26 mouse cellular contexts compared by ENCODE assay signal in the genomic region with DNA sequence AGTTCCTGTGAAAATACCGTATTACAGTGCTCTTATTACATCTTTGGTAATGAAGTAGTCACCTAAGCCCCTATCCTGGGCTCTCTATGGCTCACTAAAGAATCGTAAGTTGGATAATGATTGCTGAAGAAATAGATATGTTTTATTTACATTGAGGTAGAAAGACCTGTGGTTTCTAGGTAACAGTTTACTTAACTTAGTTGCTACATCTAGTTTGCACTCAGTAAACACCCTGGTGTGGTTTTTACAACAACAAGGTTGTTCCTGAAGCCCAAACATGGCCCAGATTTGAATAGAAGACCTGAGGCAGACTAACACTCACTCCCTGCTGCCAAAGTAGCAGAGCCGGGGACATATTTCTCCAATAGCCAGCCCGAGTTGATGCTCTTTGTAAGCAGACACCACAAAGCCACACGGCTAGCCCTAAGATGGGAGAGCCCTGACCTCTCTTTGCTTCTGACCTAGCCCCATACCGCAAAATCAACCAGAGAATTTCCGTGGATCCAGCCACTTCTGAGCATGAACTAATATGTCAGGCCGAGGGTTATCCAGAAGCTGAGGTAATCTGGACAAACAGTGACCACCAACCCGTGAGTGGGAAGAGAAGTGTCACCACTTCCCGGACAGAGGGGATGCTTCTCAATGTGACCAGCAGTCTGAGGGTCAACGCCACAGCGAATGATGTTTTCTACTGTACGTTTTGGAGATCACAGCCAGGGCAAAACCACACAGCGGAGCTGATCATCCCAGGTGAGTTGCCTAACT. TPM values are rescaled to one million over a fixed set of nuclear protein-coding genes. Genes with fewer than 3 reads are reported as not detected.
A peak's percentile ranks its signal among the peaks of the same experiment; 100 is the strongest.
DNase-seq lines count a peak whose midpoint lies in the region; ATAC-seq and TF ChIP-seq lines count a peak whose summit lies in the region.
"Had no signal": no experiment of that assay in that cellular context is flagged by ENCODE, and none has a peak within 500 bp of the region (broad histone marks: within the 10 kb centered on the region; RNA-seq: fewer than 3 reads in every experiment).

No protein-coding gene starts in this region.

- no peak overlapping the region for H3K4me3 ChIP-seq in heart, embryonic 10.5 days
- no peak overlapping the region for H3K4me3 ChIP-seq in liver, embryonic 16.5 days (ENCODE audit: low read depth, low read length)
- H3K4me3 ChIP-seq in liver, embryonic 12.5 days, result no peak overlapping the region
- peak overlapping the region in 1 of 3 experiments; percentile 11 for H3K4me3 ChIP-seq in CH12.LX (replicated peaks in 1 of 3; ENCODE audit: low read depth in 2 of 3, low read length in 2 of 3, poor library complexity in 1 of 3)
- H3K4me3 ChIP-seq: embryonic facial prominence, embryonic 10.5 days; embryonic facial prominence, embryonic 12.5 days; forebrain, embryonic 13.5 days; forebrain, embryonic 15.5 days had no signal

- H3K9ac ChIP-seq in liver, embryonic 16.5 days (ENCODE audit: low read depth, low read length), result no peak overlapping the region
- H3K9ac ChIP-seq in liver, embryonic 12.5 days, result no peak overlapping the region
- H3K9ac ChIP-seq in CH12.LX (ENCODE audit: insufficient read depth, low read depth), result no peak overlapping the region
- H3K9ac ChIP-seq: embryonic facial prominence, embryonic 12.5 days; forebrain, embryonic 13.5 days; forebrain, embryonic 15.5 days; forebrain, postnatal 0 days had no signal

- dilution Hi-C loops in CH12.LX (cut with MboI; ENCODE audit: extremely low pct_ligation_motif_present, extremely low pct_unique_long_range_greater_than_20kb, low sequenced_read_pairs), result no loop called here

- peak; percentile 68 for DNase-seq in heart, embryonic 10.5 days (ENCODE audit: low spot score)
- DNase-seq in heart, postnatal 10 days, result no peak
- DNase-seq in CH12.LX (ENCODE audit: extremely low read depth), result no peak
- no peak for DNase-seq in thymus, postnatal 14 days
- DNase-seq: adrenal gland, adult 2 months; adrenal gland, postnatal 10 days; adrenal gland, postnatal 25 days; B cell, adult 2 months; cerebellum, adult 11-12 months; cerebellum, adult 2 months; cerebellum, adult 9-10 months; cerebellum, postnatal 10 days; cerebellum, postnatal 25 days; forebrain, postnatal 0 days had no signal

- in situ Hi-C loops in CH12.LX (cut with MboI; ENCODE audit: low pct_ligation_motif_present, low pct_unique_long_range_greater_than_20kb, low sequenced_read_pairs), result no loop called here

- H3K27me3 ChIP-seq in heart, embryonic 10.5 days (ENCODE audit: insufficient read depth, poor library complexity, severe bottlenecking), result no peaks in the 10 kb centered on the region
- no peaks in the 10 kb centered on the region for H3K27me3 ChIP-seq in liver, embryonic 16.5 days (ENCODE audit: control insufficient read depth, insufficient read depth, low read depth, low read length)
- no peaks in the 10 kb centered on the region for H3K27me3 ChIP-seq in liver, embryonic 12.5 days (replicated peaks)
- H3K27me3 ChIP-seq in CH12.LX (replicated peaks), result no peaks in the 10 kb centered on the region
- H3K27me3 ChIP-seq: embryonic facial prominence, embryonic 12.5 days; forebrain, embryonic 13.5 days; forebrain, embryonic 15.5 days had no signal

- TF ChIP-seq CTCF in CH12.LX (conservative IDR thresholded peaks at IDR 0.05 in 1 of 2, IDR thresholded peaks at IDR 0.05 in 1 of 2; ENCODE audit: low read depth in 2 of 2, low read length in 2 of 2), result no peak

- TF ChIP-seq RAD21 in CH12.LX (IDR thresholded peaks at IDR 0.05; ENCODE audit: low read depth, low read length), result no peak

- H3K9me3 ChIP-seq in heart, embryonic 10.5 days, result no peaks in the 10 kb centered on the region
- H3K9me3 ChIP-seq in liver, embryonic 16.5 days (replicated peaks; ENCODE audit: control insufficient read depth, low read length), result no peaks in the 10 kb centered on the region
- no peaks in the 10 kb centered on the region for H3K9me3 ChIP-seq in liver, embryonic 12.5 days (replicated peaks)
- no peaks in the 10 kb centered on the region for H3K9me3 ChIP-seq in CH12.LX (replicated peaks; ENCODE audit: low read length)
- H3K9me3 ChIP-seq: embryonic facial prominence, embryonic 10.5 days; embryonic facial prominence, embryonic 12.5 days; forebrain, embryonic 13.5 days; forebrain, embryonic 15.5 days had no signal

- TF ChIP-seq EP300 in CH12.LX (IDR thresholded peaks at IDR 0.05; ENCODE audit: low read length), result no peak

- H3K4me2 ChIP-seq in liver, embryonic 16.5 days (ENCODE audit: low read depth, low read length), result no peak overlapping the region
- H3K4me2 ChIP-seq in liver, embryonic 12.5 days, result no peak overlapping the region
- peak overlapping the region; percentile 26 for H3K4me2 ChIP-seq in CH12.LX (ENCODE audit: insufficient read depth, low read depth, poor library complexity, severe bottlenecking)
- H3K4me2 ChIP-seq: embryonic facial prominence, embryonic 12.5 days; forebrain, embryonic 13.5 days; forebrain, embryonic 15.5 days had no signal

- 83% methylated on average over 14 of the region's 14 CpGs for WGBS in heart, embryonic 10.5 days
- WGBS in liver, embryonic 16.5 days (ENCODE audit: insufficient replicate concordance), result 65% methylated on average over 14 of the region's 14 CpGs
- WGBS in liver, embryonic 12.5 days (ENCODE audit: insufficient replicate concordance), result 80% methylated on average over 14 of the region's 14 CpGs

- peaks cover 5% of the 10 kb centered on the region for H3K79me2 ChIP-seq in CH12.LX (replicated peaks; ENCODE audit: control insufficient read depth, extremely low read depth, insufficient read depth, poor library complexity, severe bottlenecking)

- TF ChIP-seq POLR2A in CH12.LX (IDR thresholded peaks at IDR 0.05; ENCODE audit: low read depth, low read length), result no peak

- no peaks in the 10 kb centered on the region for H3K4me1 ChIP-seq in heart, embryonic 10.5 days
- H3K4me1 ChIP-seq in liver, embryonic 16.5 days (ENCODE audit: control insufficient read depth, low read depth, low read length), result no peaks in the 10 kb centered on the region; the same call in 1 of the 2 replicates
- peaks cover 9% of the 10 kb centered on the region; the same call in 1 of the 2 replicates for H3K4me1 ChIP-seq in liver, embryonic 12.5 days
- peaks cover 31 to 86% of the 10 kb centered on the region in 2 experiments for H3K4me1 ChIP-seq in CH12.LX (ENCODE audit: control insufficient read depth in 1 of 2, insufficient read depth in 2 of 2)
- H3K4me1 ChIP-seq: embryonic facial prominence, embryonic 10.5 days; embryonic facial prominence, embryonic 12.5 days; forebrain, embryonic 13.5 days; forebrain, embryonic 15.5 days had no signal

- no peaks in the 10 kb centered on the region for H3K36me3 ChIP-seq in heart, embryonic 10.5 days
- H3K36me3 ChIP-seq in liver, embryonic 16.5 days (ENCODE audit: control insufficient read depth, insufficient read depth), result no peaks in the 10 kb centered on the region
- H3K36me3 ChIP-seq in liver, embryonic 12.5 days, result peaks cover 3% of the 10 kb centered on the region; the same call in 1 of the 2 replicates
- H3K36me3 ChIP-seq in CH12.LX (replicated peaks in 1 of 2; ENCODE audit: control insufficient read depth in 1 of 2, insufficient read depth in 1 of 2, low read length in 1 of 2), result peaks cover 36 to 78% of the 10 kb centered on the region in 2 experiments
- H3K36me3 ChIP-seq: embryonic facial prominence, embryonic 10.5 days; embryonic facial prominence, embryonic 12.5 days; forebrain, embryonic 15.5 days had no signal

- no peak overlapping the region for H3K27ac ChIP-seq in heart, embryonic 10.5 days
- peak overlapping the region; percentile 60 for H3K27ac ChIP-seq in liver, embryonic 16.5 days (ENCODE audit: low read length)
- H3K27ac ChIP-seq in liver, embryonic 12.5 days, result no peak overlapping the region
- H3K27ac ChIP-seq in CH12.LX (ENCODE audit: insufficient read depth, low read depth), result peak overlapping the region; percentile 39; the same call in 1 of the 2 replicates
- H3K27ac ChIP-seq: embryonic facial prominence, embryonic 10.5 days; embryonic facial prominence, embryonic 12.5 days; forebrain, embryonic 13.5 days; forebrain, embryonic 15.5 days had no signal

- intact Hi-C loops in heart, postnatal 10 days (cut with DNase I), result no loop called here

- ATAC-seq in liver, embryonic 16.5 days (ENCODE audit: low read depth), result peak; percentile 63
- ATAC-seq in liver, embryonic 12.5 days, result no peak
- ATAC-seq: CD4-positive, CD25-positive, alpha-beta regulatory T cell, adult 4 months; forebrain, embryonic 13.5 days; forebrain, embryonic 15.5 days; forebrain, postnatal 0 days had no signal

RNA-seq across cellular contexts. Expression of gene Cd274, which starts 12.8 kb away (rescaled TPM):
- polyA plus RNA-seq in heart, embryonic 10.5 days (2016; fragmentation: Nextera tagmentation; extraction: Ambion mirVana), result 0.39 and 0.41 TPM in 2 replicates
- 1 to 10 TPM; 1.7 to 2.0 TPM for total RNA-seq in heart, postnatal 10 days (2021)
- polyA plus RNA-seq in liver, embryonic 16.5 days (2015; fragmentation: Nextera tagmentation; extraction: Ambion mirVana), result 0.96 and 1.0 TPM in 2 replicates
- polyA plus RNA-seq in liver, embryonic 12.5 days (2016; fragmentation: Nextera tagmentation; extraction: Ambion mirVana), result 0.35 and 0.69 TPM in 2 replicates
- 4.7 and 6.7 TPM in 2 replicates for total RNA-seq in CH12.LX (2012; rRNA removed)
- 7.4 and 8.6 TPM in 2 replicates for total RNA-seq in CH12.LX (2014; rRNA removed)
- polyA plus RNA-seq in CH12.LX (2012; ENCODE audit: insufficient read length, low read depth), result 14.7 and 15.9 TPM in 2 replicates

RNA-seq across cellular contexts. Expression of gene Plgrkt, which starts 12.8 kb away (rescaled TPM):
- 41.5 and 42.5 TPM in 2 replicates for polyA plus RNA-seq in heart, embryonic 10.5 days (2016; fragmentation: Nextera tagmentation; extraction: Ambion mirVana)
- total RNA-seq in heart, postnatal 10 days (2021), result 10 to 100 TPM; 27.9 to 38.6 TPM
- 33.9 and 34.2 TPM in 2 replicates for polyA plus RNA-seq in liver, embryonic 16.5 days (2015; fragmentation: Nextera tagmentation; extraction: Ambion mirVana)
- 37.7 and 40.8 TPM in 2 replicates for polyA plus RNA-seq in liver, embryonic 12.5 days (2016; fragmentation: Nextera tagmentation; extraction: Ambion mirVana)
- total RNA-seq in CH12.LX (2012; rRNA removed) (27.7 and 31.3 TPM in 2 replicates), CH12.LX (2014; rRNA removed) (27.9 and 33.0 TPM in 2 replicates)
- polyA plus RNA-seq in CH12.LX (2012; ENCODE audit: insufficient read length, low read depth), result 38.3 and 40.6 TPM in 2 replicates

RNA-seq across cellular contexts. Expression of gene Pdcd1lg2, which starts 30.7 kb away (rescaled TPM):
- polyA plus RNA-seq in heart, embryonic 10.5 days (2016; fragmentation: Nextera tagmentation; extraction: Ambion mirVana), result not detected in 2 replicates
- not detected for total RNA-seq in heart, postnatal 10 days (2021)
- 0.05 and 0.08 TPM in 2 replicates for polyA plus RNA-seq in liver, embryonic 16.5 days (2015; fragmentation: Nextera tagmentation; extraction: Ambion mirVana)
- 0.17 TPM in 1 of 2 replicates, not detected in the other for polyA plus RNA-seq in liver, embryonic 12.5 days (2016; fragmentation: Nextera tagmentation; extraction: Ambion mirVana)
- total RNA-seq in CH12.LX (2012; rRNA removed) (1.6 and 1.7 TPM in 2 replicates), CH12.LX (2014; rRNA removed) (1.4 and 2.4 TPM in 2 replicates)
- polyA plus RNA-seq in CH12.LX (2012; ENCODE audit: insufficient read length, low read depth), result 4.6 and 5.5 TPM in 2 replicates
- total RNA-seq: adrenal gland, adult 2 months; adrenal gland, postnatal 10 days; adrenal gland, postnatal 25 days; adrenal gland, postnatal 4 days; ES-E14 had no signal
- polyA plus RNA-seq: adrenal gland, adult 2 months; cerebellum, adult 2 months; cortical plate, adult 2 months; embryonic facial prominence, embryonic 10.5 days; embryonic facial prominence, embryonic 14.5 days; forebrain, embryonic 11.5 days; forebrain, embryonic 13.5 days; forebrain, embryonic 15.5 days; forebrain, postnatal 0 days had no signal

RNA-seq across cellular contexts. Expression of gene Rln1, which starts 45.6 kb away (rescaled TPM):
- polyA plus RNA-seq in heart, embryonic 10.5 days (2016; fragmentation: Nextera tagmentation; extraction: Ambion mirVana), result 0.38 TPM in 1 of 2 replicates, not detected in the other
- not detected for total RNA-seq in heart, postnatal 10 days (2021)
- not detected in 2 replicates for polyA plus RNA-seq in liver, embryonic 16.5 days (2015; fragmentation: Nextera tagmentation; extraction: Ambion mirVana)
- polyA plus RNA-seq in liver, embryonic 12.5 days (2016; fragmentation: Nextera tagmentation; extraction: Ambion mirVana), result 0.12 TPM in 1 of 2 replicates, not detected in the other
- not detected in 2 replicates for total RNA-seq in CH12.LX (2012; rRNA removed)
- not detected in 2 replicates for total RNA-seq in CH12.LX (2014; rRNA removed)
- not detected in 2 replicates for polyA plus RNA-seq in CH12.LX (2012; ENCODE audit: insufficient read length, low read depth)
- total RNA-seq: adrenal gland, adult 2 months; adrenal gland, postnatal 10 days; adrenal gland, postnatal 25 days; adrenal gland, postnatal 4 days had no signal
- polyA plus RNA-seq: adrenal gland, adult 2 months; CD4-positive, CD25-positive, alpha-beta regulatory T cell, adult 4 months had no signal

RNA-seq across cellular contexts. Expression of gene Insl6, which starts 54.9 kb away (rescaled TPM):
- 4.6 and 6.5 TPM in 2 replicates for polyA plus RNA-seq in heart, embryonic 10.5 days (2016; fragmentation: Nextera tagmentation; extraction: Ambion mirVana)
- total RNA-seq in heart, postnatal 10 days (2021), result under 1 TPM in 1 of 2 experiments, not detected in 1; 0.38 TPM
- 0.91 and 1.1 TPM in 2 replicates for polyA plus RNA-seq in liver, embryonic 16.5 days (2015; fragmentation: Nextera tagmentation; extraction: Ambion mirVana)
- 0.85 and 0.89 TPM in 2 replicates for polyA plus RNA-seq in liver, embryonic 12.5 days (2016; fragmentation: Nextera tagmentation; extraction: Ambion mirVana)
- total RNA-seq in CH12.LX (2012; rRNA removed), result 8.0 and 11.2 TPM in 2 replicates
- 8.5 and 9.8 TPM in 2 replicates for total RNA-seq in CH12.LX (2014; rRNA removed)
- 5.1 and 5.7 TPM in 2 replicates for polyA plus RNA-seq in CH12.LX (2012; ENCODE audit: insufficient read length, low read depth)

Comparison
In these comparisons a context has a peak if more than half of its experiments do, and no peak if none do; other contexts are left out.
1. H3K27ac ChIP-seq: peak in liver, embryonic 16.5 days (single experiment) and CH12.LX (single experiment); none in heart, embryonic 10.5 days (single experiment) and liver, embryonic 12.5 days (single experiment).